Mouse (Mus musculus): Measurements from ENCODE around the gene Tmco1. TPM values are rescaled to one million over a fixed set of nuclear protein-coding genes. Genes with fewer than 3 reads are reported as not detected.

The Tmco1 gene
- polyA plus RNA-seq, 1 experiment from 2014 or later = 81.5 TPM

DNA sequence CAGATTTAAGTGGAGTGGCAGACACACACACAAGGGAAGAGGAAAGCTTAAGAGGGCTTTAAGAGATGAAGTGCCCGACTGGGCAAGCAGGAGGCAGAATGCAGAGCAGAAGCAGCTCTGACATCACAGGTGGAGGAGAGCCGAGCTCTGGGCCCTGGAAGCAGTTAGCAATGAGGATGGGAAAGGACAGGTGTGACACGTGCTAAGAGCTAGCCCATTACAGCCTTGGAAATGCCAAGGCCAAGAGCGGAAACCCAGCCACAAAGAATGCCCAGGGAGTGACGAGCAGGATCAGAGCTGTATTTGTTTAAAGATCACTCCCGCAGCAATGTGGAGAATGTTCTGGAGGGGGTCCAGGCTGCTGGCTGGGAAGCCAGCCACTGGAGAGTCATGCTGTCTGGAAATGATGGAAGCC, 38.3 kb upstream of the Tmco1 start:
- no peaks in the 10 kb centered on the region for H3K27me3 ChIP-seq (ENCODE audit: control insufficient read depth, insufficient read depth, low read length)
- H3K4me3 ChIP-seq (ENCODE audit: low read depth, low read length) = no peak overlapping the region
- H3K36me3 ChIP-seq (ENCODE audit: control insufficient read depth, insufficient read depth, low read length) = no peaks in the 10 kb centered on the region
- 0 out of 2 replicates have a peak overlapping the region, but pooled peaks have one; percentile 36 for H3K27ac ChIP-seq (replicated peaks; ENCODE audit: low read depth, low read length)
- WGBS = 49% methylated on average over 6 of the region's 6 CpGs
- no peak overlapping the region for H3K4me2 ChIP-seq (ENCODE audit: low read depth, severe bottlenecking)
- H3K9ac ChIP-seq (ENCODE audit: low read length) = no peak overlapping the region
- peaks cover 27% of the 10 kb centered on the region for H3K4me1 ChIP-seq (ENCODE audit: control insufficient read depth, insufficient read depth, low read length)
- DNase-seq (ENCODE audit: low spot score) = no peak
- no peaks in the 10 kb centered on the region for H3K9me3 ChIP-seq (ENCODE audit: control insufficient read depth, low read length)
- ATAC-seq (ENCODE audit: insufficient number of reproducible peaks, low FRiP score, low TSS enrichment, low read depth) = no peak

DNA sequence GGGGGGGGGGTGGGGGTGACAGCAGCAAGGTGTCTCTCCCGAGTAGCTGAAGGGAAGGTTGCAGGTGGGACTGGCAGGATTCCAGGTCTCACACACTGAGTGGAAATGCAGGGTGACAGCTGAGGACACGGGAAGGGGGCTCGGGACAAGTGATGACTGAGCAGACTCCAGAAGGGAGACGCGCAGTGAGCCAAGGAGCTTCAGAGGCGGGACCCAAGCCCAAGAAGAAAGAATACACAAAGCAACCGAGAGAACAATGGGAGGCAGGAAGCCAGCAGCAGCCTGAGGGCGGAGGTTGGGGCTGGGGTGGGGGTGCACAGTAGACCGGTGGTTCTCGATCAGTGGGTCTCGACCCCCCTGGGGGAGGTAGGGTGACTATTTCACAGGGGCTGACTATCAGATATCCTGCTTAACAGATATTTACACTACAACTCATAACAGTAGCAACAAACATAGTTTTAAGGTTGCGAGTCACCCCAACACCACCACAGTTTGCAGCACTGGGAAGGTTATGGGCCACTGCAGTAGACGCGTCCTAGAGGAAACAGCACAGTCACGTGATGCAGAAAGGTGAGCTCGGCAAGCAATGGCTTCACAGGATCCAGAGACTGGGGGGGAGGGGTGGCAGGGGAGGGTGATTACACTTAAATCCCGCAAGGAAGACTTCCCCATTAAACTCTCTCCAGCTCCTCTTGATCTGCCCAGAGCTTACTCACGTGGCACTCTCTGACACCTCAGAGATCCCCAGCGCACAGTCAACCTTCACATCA, 37.7 kb upstream of the Tmco1 start:
- H3K27me3 ChIP-seq (ENCODE audit: control insufficient read depth, insufficient read depth, low read length) = no peaks in the 10 kb centered on the region
- peak; percentile 37; the same call in 1 of the 2 replicates for ATAC-seq (ENCODE audit: insufficient number of reproducible peaks, low FRiP score, low TSS enrichment, low read depth)
- no peak overlapping the region for H3K9ac ChIP-seq (ENCODE audit: low read length)
- H3K4me2 ChIP-seq (ENCODE audit: low read depth, severe bottlenecking) = no peak overlapping the region
- H3K4me1 ChIP-seq (ENCODE audit: control insufficient read depth, insufficient read depth, low read length) = peaks cover 27% of the 10 kb centered on the region
- H3K4me3 ChIP-seq (ENCODE audit: low read depth, low read length) = no peak overlapping the region
- no peaks in the 10 kb centered on the region for H3K36me3 ChIP-seq (ENCODE audit: control insufficient read depth, insufficient read depth, low read length)
- WGBS = 30% methylated on average over 19 of the region's 19 CpGs
- no peaks in the 10 kb centered on the region for H3K9me3 ChIP-seq (ENCODE audit: control insufficient read depth, low read length)
- 0 out of 2 replicates have a peak overlapping the region, but pooled peaks have one; percentile 18 for H3K27ac ChIP-seq (replicated peaks; ENCODE audit: low read depth, low read length)
- DNase-seq (ENCODE audit: low spot score) = peak; percentile 33

DNA sequence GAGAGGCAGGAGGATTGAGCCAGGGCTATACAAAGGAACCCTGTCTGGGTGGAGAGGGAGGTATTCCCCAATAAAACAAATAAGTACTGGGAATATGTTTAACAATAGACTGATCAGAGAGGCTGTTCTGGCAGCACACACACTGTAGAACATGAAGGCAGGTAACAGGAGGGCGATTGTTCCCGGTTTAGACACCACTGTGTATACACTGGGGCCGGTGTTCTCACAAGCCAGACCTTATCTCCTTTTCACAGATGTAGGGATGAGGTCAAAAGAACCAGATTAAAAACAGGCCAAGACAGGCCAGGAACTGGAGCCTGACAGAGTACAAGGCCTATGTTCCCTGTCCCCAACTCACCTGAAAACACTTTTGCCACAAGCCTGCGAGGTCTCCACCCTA, 36.9 kb upstream of the Tmco1 start:
- ATAC-seq (ENCODE audit: insufficient number of reproducible peaks, low FRiP score, low TSS enrichment, low read depth) = no peak
- Histone ChIP-seq H3K27me3 (ENCODE audit: control insufficient read depth, insufficient read depth, low read length) (no peaks in the 10 kb centered on the region), H3K9me3 (ENCODE audit: control insufficient read depth, low read length) (no peaks in the 10 kb centered on the region), H3K4me1 (ENCODE audit: control insufficient read depth, insufficient read depth, low read length) (peaks cover 27% of the 10 kb centered on the region), H3K4me3 (ENCODE audit: low read depth, low read length) (no peak overlapping the region), H3K36me3 (ENCODE audit: control insufficient read depth, insufficient read depth, low read length) (no peaks in the 10 kb centered on the region), H3K9ac (ENCODE audit: low read length) (no peak overlapping the region), H3K27ac (replicated peaks; ENCODE audit: low read depth, low read length) (0 out of 2 replicates have a peak overlapping the region, but pooled peaks have one; percentile 30), H3K4me2 (ENCODE audit: low read depth, severe bottlenecking) (no peak overlapping the region; the same call in 1 of the 2 replicates)
- WGBS = 46% methylated on average over 4 of the region's 4 CpGs
- no peak for DNase-seq (ENCODE audit: low spot score)

DNA sequence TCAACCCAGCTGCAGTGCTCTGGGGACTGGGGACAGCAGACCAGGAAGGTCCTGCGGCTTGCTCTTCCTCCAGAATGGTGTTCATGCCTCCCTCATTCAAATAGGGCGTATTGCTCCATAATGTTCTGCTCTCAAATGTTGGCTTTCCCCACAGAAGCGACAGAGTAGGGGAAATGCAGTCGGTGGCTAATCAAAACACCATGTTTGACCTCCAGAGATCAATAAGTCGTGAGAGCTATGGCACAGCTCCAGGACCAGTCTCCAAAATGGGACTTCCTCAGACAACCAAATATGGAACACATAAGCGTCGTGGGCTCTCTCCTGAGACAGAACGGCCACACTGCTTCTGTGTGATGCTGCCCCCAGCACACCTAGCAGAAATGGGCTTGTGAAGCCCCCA, 36.3 kb upstream of the Tmco1 start:
- ATAC-seq (ENCODE audit: insufficient number of reproducible peaks, low FRiP score, low TSS enrichment, low read depth) = no peak
- H3K4me1 ChIP-seq (ENCODE audit: control insufficient read depth, insufficient read depth, low read length) = peaks cover 27% of the 10 kb centered on the region
- no peak for DNase-seq (ENCODE audit: low spot score)
- H3K4me3 ChIP-seq (ENCODE audit: low read depth, low read length) = no peak overlapping the region
- no peak overlapping the region for H3K4me2 ChIP-seq (ENCODE audit: low read depth, severe bottlenecking)
- no peaks in the 10 kb centered on the region for H3K27me3 ChIP-seq (ENCODE audit: control insufficient read depth, insufficient read depth, low read length)
- no peaks in the 10 kb centered on the region for H3K36me3 ChIP-seq (ENCODE audit: control insufficient read depth, insufficient read depth, low read length)
- no peaks in the 10 kb centered on the region for H3K9me3 ChIP-seq (ENCODE audit: control insufficient read depth, low read length)
- no peak overlapping the region for H3K27ac ChIP-seq (replicated peaks; ENCODE audit: low read depth, low read length)
- WGBS = 26% methylated on average over 8 of the region's 8 CpGs
- H3K9ac ChIP-seq (ENCODE audit: low read length) = no peak overlapping the region

DNA sequence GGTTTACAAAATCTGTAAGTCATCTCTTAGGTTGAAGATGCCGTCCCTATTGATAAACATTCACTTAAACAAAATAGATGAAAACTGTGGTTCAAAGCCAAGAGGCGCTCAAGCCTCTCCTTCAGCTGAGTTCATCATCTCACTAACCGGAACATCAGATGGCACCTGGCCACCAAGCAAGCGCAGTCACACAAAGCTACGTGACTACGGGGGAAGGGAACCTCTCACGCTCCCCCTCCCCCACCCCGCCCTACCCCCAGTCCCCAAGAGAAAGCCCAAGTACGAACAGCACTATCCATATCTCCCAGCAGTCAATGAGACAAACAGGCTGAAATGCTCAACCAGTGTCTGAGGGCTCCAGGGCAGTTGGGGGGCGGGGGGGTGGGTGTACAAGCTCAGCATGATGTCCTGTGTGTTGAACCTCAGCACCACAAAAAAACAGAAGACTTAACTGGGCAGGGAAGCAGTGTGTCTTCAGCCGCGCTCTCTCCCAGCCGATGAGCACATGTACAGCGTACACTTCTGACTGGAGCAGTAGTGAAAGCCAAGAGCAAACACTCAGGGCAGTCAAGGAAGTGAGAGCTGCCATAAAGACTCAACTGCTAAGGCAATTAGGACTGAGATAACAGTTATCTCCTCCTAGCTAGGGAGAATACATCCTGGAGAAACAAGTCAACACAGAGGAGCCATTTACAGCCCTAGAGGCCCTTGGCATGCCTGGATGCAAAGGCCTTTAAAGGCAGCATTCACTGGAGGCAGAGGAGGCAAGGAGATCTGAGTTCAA, 34.6 kb upstream of the Tmco1 start:
- no peak overlapping the region for H3K27ac ChIP-seq (replicated peaks; ENCODE audit: low read depth, low read length)
- no peaks in the 10 kb centered on the region for H3K36me3 ChIP-seq (ENCODE audit: control insufficient read depth, insufficient read depth, low read length)
- DNase-seq (ENCODE audit: low spot score) = no peak
- H3K9me3 ChIP-seq (ENCODE audit: control insufficient read depth, low read length) = no peaks in the 10 kb centered on the region
- H3K4me1 ChIP-seq (ENCODE audit: control insufficient read depth, insufficient read depth, low read length) = peaks cover 27% of the 10 kb centered on the region
- no peak overlapping the region for H3K4me3 ChIP-seq (ENCODE audit: low read depth, low read length)
- H3K9ac ChIP-seq (ENCODE audit: low read length) = no peak overlapping the region
- 70% methylated on average over 14 of the region's 14 CpGs for WGBS
- no peak for ATAC-seq (ENCODE audit: insufficient number of reproducible peaks, low FRiP score, low TSS enrichment, low read depth)
- H3K4me2 ChIP-seq (ENCODE audit: low read depth, severe bottlenecking) = no peak overlapping the region
- H3K27me3 ChIP-seq (ENCODE audit: control insufficient read depth, insufficient read depth, low read length) = no peaks in the 10 kb centered on the region

DNA sequence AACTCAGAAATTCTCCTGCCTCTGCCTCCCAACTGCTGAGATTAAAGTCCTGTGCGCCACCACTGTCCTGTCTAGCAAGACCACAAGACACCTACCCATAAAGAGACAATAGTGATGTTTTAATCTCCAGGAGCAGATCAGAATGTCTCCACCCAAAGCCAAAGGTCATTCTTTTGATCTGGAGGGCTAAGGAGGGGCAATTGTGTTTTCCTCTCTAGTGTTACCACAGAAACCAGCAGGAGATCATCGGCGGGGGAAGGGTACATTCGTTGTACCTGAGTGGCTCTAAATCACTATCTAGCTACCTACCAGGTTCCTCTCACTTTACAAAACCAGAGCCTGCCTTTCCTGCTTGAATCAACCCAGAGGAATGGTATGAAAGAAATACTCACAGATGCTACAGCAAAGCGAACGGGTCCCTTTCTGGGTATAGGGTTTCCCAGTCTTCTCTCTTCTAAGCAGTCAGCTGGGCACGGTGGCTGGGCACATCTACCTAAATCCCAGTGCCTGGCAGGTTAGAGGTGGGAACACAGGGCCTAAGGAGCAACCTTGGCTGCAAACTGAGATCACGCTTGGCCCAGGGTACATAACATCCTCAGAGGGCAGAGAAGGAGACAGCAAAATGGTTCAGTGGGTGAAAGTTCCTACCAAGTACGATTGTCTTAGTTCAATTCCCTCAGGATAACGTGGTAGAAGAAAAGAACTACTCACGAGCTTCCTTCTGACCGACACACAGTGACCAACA, 33.4 kb upstream of the Tmco1 start:
- WGBS = 86% methylated on average over 12 of the region's 12 CpGs
- ATAC-seq (ENCODE audit: insufficient number of reproducible peaks, low FRiP score, low TSS enrichment, low read depth) (no peak), DNase-seq (ENCODE audit: low spot score) (no peak)
- H3K27ac ChIP-seq (replicated peaks; ENCODE audit: low read depth, low read length) = no peak overlapping the region
- H3K9me3 ChIP-seq (ENCODE audit: control insufficient read depth, low read length) = no peaks in the 10 kb centered on the region
- H3K4me1 ChIP-seq (ENCODE audit: control insufficient read depth, insufficient read depth, low read length) = peaks cover 27% of the 10 kb centered on the region
- no peak overlapping the region for H3K4me3 ChIP-seq (ENCODE audit: low read depth, low read length)
- no peaks in the 10 kb centered on the region for H3K36me3 ChIP-seq (ENCODE audit: control insufficient read depth, insufficient read depth, low read length)
- H3K27me3 ChIP-seq (ENCODE audit: control insufficient read depth, insufficient read depth, low read length) = no peaks in the 10 kb centered on the region
- no peak overlapping the region for H3K4me2 ChIP-seq (ENCODE audit: low read depth, severe bottlenecking)
- H3K9ac ChIP-seq (ENCODE audit: low read length) = no peak overlapping the region

DNA sequence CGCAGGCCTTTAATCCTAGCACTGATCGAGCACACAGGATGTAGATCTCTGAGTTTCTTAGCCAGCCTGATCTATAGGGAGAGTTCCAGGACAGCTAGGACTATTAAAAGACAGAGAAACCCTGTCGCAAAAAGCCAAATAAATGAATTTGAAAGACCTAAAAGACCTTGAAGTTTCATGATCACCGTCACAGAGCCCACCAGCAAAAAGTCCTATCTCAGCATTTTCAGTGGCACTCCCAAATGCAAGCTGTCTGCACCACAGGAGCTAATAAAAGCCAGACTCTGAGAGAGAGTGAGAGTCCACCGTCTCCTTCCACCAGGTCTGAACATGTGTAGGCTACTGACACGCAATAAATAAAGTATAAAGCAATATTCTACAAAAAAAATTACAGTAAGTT, 29.8 kb upstream of the Tmco1 start:
- H3K27ac ChIP-seq (replicated peaks; ENCODE audit: low read depth, low read length) = no peak overlapping the region
- no peak for DNase-seq (ENCODE audit: low spot score)
- no peak for ATAC-seq (ENCODE audit: insufficient number of reproducible peaks, low FRiP score, low TSS enrichment, low read depth)
- peaks cover 8% of the 10 kb centered on the region; the same call in 1 of the 2 replicates for H3K4me1 ChIP-seq (ENCODE audit: control insufficient read depth, insufficient read depth, low read length)
- no peak overlapping the region for H3K4me2 ChIP-seq (ENCODE audit: low read depth, severe bottlenecking)
- H3K9me3 ChIP-seq (ENCODE audit: control insufficient read depth, low read length) = no peaks in the 10 kb centered on the region
- H3K4me3 ChIP-seq (ENCODE audit: low read depth, low read length) = no peak overlapping the region
- H3K36me3 ChIP-seq (ENCODE audit: control insufficient read depth, insufficient read depth, low read length) = no peaks in the 10 kb centered on the region; the same call in 1 of the 2 replicates
- H3K27me3 ChIP-seq (ENCODE audit: control insufficient read depth, insufficient read depth, low read length) = no peaks in the 10 kb centered on the region
- 58% methylated on average over 6 of the region's 6 CpGs for WGBS
- H3K9ac ChIP-seq (ENCODE audit: low read length) = no peak overlapping the region

DNA sequence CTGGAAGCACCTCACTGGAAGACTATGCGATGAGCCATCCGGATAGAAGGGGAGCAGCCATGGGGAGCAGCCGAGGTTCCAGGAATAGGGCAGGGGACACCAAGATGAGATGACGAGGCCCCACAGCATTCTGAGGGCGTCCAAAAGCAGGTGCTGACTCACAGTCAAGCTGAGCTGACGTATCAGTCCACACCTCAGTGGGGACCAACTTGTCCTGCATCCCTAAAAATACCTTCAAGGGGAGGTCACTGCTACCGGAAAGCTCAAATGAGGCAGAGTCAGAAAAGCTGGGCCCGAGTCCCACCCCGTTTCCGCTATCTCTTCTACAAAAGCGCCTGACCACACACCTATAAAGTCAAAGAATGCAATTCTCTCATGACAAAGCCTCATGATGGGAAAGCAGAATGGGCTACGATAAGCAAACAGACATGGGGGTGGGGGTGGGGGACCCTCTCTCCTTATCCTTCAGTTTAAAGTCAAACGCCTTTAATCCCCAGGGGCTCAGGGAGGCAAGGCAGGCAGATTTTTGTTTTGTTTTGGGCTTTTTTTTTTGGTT, 28.9 kb upstream of the Tmco1 start:
- DNase-seq (ENCODE audit: low spot score) = no peak
- 89% methylated on average over 13 of the region's 13 CpGs for WGBS

More for the DNA sequence above, 28.9 kb upstream of the Tmco1 start:
- Histone ChIP-seq H3K4me2 (ENCODE audit: low read depth, severe bottlenecking) (no peak overlapping the region), H3K9ac (ENCODE audit: low read length) (no peak overlapping the region), H3K4me1 (ENCODE audit: control insufficient read depth, insufficient read depth, low read length) (peaks cover 3% of the 10 kb centered on the region; the same call in 1 of the 2 replicates), H3K4me3 (ENCODE audit: low read depth, low read length) (no peak overlapping the region), H3K27me3 (ENCODE audit: control insufficient read depth, insufficient read depth, low read length) (no peaks in the 10 kb centered on the region), H3K9me3 (ENCODE audit: control insufficient read depth, low read length) (no peaks in the 10 kb centered on the region), H3K36me3 (ENCODE audit: control insufficient read depth, insufficient read depth, low read length) (no peaks in the 10 kb centered on the region; the same call in 1 of the 2 replicates), H3K27ac (replicated peaks; ENCODE audit: low read depth, low read length) (no peak overlapping the region)
- ATAC-seq (ENCODE audit: insufficient number of reproducible peaks, low FRiP score, low TSS enrichment, low read depth) = no peak
